Mouse (Mus musculus): ENCODE measurements around the gene 1700003E16Rik. TPM values are rescaled to one million over a fixed set of nuclear protein-coding genes. Genes with fewer than 3 reads are reported as not detected.
A peak's percentile ranks its signal among the peaks of the same experiment; 100 is the strongest.

Gene 1700003E16Rik
- under 1 TPM in 1 of 2 experiments, not detected in 1; 0.13 TPM for total RNA-seq (2021)
- long read RNA-seq, experiment 1, result 0 reads
- long read RNA-seq, experiment 2, result 0 reads

DNA sequence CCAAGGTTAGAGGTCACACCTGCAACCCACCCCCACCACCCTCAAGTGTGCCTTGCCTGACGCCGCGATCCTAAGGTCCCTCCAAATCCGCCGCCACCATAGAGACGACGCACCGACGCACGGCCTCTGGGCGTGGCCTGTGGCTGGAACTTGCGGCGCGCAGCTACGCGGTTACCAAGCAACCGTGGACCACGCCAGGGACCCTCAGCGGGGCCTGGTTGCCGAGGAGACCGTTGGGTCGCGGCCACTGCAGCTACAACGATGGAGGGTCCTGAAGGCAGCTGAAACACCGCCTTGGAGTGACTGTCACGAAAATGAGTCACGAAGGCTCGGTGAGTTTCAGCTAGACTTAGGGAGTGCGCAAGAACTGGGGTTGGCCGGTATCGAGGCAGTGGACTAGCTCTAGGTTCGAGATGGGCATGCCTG is at the start of gene 1700003E16Rik, which contains the start of gene Wdr54:
Gene 1700003E16Rik, plus strand, starts transcription at position 146 of the 426 bp plus-strand sequence.
Gene Wdr54, minus strand, starts transcription at position 139 of the 426 bp plus-strand sequence.
- intact Hi-C loops (cut with DNase I), result loop anchor here (5.0 kb wide), 1 partner anchor 159 kb away; no protein-coding TSS in a partner anchor
- DNase-seq, result peak; percentile 40 to 41

DNA sequence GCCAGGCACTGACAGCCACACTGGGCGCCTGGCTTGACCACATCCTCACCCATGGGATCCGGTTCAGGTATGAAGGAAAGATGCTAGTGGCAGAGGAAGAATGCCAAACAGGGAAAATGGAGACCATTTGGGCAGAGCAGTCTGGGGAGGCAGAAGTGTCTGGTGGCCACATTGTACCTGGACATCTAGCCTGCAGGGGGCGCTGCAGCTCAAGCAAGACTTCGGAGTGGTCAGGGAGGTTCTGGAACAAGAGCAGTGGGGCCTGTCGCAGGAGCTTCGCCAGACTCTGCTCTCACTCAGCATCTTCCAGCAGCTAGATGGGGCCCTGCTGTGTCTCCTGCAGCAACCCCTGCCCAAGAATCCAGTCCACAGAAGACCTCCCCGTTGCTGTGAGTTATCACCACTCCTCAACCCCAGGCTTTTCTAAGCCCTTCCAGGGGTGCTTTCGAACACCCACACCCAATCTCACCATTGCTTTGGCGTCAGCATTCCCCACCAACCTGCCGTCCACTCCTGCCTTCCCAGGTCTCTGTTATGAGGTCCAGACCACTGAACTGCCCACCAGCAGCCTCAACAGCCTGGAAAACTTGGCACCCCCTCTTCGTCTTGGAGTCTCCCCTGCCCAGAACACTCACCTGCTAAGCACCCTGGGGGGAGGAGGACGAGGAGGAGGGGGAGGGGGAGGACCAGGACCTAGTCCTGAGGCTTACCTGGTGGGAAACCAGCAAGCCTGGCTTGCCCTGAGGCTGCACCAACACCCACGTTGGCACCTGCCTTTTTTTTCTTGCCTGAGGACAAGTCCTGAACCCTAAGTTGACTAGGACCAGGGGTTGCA is 48.4 kb upstream of the 1700003E16Rik start:
- intact Hi-C loops (cut with DNase I), result no loop called here

DNA sequence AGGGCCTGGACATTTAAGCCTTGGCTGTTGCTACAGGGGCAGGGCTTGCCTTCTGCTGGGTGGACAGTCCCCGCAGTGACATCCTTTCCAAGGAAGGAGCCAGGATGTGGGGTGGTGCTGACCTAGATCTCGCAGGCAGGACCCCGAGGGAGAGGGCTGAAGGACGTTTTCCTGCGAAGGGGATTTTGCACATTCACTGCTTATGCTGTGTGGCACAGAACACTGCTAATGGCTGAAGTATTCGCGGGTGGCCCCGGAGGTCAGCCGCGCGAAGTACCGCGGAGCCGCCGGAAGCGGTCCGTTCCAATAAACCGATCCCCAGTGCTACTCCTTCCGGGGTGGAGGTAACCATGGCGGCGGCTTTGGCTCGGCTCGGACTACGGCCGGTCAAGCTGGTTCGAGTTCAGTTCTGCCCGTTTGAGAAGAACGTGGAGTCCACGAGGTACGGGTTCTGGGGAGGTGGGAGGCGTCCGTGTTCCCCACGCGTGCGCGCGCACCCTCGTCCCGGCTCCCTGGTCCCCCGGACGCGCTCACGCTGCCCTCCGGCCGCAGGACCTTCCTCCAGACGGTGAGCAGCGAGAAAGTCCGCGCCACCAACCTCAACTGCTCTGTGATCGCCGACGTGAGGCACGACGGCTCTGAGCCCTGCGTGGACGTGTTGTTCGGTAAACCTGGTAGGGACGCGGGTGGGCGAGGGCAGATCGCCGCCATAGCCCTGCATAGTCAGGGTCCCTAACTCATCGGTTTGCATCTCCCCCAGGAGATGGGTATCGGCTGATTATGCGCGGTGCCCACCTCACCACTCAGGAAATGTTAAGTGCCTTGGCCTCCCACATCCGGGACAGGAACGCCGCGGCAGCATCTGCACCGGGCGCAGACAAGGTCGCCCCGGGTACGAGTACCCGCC is 47.2 kb upstream of the 1700003E16Rik start, which contains the start of gene Mrpl53:
Gene Mrpl53, plus strand, starts transcription at position 279 of the 907 bp plus-strand sequence.
- peak; percentile 75 to 83 for DNase-seq

More for the DNA sequence above, 48.4 kb upstream of the 1700003E16Rik start:
- DNase-seq, result peak; percentile 70 to 72

DNA sequence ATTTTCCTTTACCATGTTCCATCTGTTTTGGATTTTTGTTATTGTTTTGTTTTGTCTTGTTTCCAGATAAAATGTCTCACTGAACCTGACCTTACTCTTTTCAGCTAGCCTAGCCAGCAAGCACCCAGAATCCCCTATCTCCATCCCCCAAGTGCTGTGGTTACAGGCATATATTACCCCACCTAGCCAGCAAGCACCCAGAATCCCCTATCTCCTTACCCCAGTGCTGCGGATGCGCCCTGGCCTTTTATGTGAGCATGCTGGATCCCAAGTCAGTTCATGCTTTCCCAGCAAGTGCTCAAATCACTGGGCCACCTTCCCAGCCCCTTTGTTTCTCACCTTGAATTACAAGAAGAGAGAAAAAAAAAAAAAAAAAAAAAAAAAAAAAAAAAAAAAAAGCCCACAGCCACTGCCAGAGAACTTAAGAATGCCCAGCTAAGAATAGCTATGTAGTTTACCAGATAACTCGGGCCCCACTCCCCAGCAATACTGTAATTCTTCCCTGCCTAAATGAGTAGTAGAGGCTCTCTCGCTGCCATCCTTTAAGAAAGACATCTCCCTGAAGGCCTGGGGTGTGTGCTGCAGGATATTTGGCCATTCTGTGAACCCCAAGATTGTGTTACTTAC is 44.6 kb upstream of the 1700003E16Rik start:
- DNase-seq, result no peak
- intact Hi-C loops (cut with DNase I), result no loop called here

More for the DNA sequence above, 47.2 kb upstream of the 1700003E16Rik start, which contains the start of gene Mrpl53:
- intact Hi-C loops (cut with DNase I), result no loop called here

DNA sequence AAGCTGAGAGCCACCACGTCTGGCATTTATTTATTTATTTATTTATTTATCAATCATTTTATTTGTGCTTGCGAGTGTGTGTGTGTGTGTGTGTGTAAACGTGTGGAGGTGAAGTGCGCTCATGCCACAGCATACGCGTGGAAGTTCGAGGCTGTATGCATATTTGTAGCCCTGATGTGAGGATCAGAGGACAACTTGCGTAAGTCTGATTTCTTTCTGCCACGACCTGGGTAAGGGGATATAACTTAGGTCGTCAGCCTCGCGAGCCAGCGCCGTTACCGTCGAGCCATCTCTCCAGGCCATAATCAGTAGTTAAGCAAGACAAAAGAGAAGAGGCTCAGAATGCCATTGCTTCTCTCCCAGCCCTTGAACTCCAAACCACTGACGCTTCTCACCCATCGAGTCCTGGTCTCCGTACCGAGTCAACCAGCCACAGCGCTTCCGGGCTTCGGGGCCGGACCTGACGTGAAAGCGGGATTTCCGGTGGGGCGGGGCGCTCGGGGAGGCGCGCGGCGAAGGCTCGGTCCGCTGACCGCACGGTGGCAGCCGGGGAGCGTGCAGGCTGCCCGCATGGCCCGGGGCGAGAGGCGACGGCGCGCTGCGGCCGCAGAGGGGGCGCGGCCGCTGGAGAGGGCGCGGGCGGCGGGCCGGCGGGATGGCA is 41.1 kb upstream of the 1700003E16Rik start, which contains the start of gene Mogs:
Gene Mogs, plus strand, starts transcription at position 486 of the 661 bp plus-strand sequence.
- intact Hi-C loops (cut with DNase I), result loop anchor here (2.0 kb wide), 1 partner anchor 46 kb away; no protein-coding TSS in a partner anchor
- DNase-seq, result peak; percentile 87 to 92

DNA sequence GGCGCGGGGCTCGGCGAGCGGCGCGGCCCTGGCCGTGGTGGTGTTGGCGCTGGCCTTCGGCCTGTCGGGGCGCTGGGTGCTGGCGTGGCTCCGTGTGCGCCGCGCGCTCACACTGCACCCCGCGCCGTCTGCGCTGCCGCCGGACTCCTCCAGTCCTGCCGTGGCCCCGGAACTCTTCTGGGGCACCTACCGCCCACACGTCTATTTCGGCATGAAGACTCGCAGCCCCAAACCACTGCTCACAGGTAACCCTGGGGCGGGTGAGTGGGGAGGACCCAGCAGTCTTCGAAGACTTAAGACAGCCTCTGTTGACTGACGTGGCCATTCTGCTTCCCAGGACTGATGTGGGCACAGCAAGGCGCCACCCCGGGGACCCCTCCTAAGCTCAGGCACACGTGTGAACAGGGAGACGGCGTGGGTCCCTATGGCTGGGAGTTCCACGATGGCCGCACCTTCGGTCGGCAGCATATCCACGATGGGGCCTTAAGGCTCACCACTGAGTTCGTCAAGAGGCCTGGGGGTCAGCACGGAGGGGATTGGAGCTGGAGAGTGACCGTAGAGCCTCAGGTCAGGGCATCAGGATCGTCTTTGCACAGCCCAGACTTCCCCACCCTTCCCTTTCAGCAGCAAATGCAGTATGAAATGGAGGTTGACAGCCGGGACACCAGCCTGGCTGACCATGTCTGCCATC is 40.4 kb upstream of the 1700003E16Rik start:
- intact Hi-C loops (cut with DNase I), result loop anchor here (2.0 kb wide), 1 partner anchor 45 kb away; no protein-coding TSS in a partner anchor
- DNase-seq, result no peak

DNA sequence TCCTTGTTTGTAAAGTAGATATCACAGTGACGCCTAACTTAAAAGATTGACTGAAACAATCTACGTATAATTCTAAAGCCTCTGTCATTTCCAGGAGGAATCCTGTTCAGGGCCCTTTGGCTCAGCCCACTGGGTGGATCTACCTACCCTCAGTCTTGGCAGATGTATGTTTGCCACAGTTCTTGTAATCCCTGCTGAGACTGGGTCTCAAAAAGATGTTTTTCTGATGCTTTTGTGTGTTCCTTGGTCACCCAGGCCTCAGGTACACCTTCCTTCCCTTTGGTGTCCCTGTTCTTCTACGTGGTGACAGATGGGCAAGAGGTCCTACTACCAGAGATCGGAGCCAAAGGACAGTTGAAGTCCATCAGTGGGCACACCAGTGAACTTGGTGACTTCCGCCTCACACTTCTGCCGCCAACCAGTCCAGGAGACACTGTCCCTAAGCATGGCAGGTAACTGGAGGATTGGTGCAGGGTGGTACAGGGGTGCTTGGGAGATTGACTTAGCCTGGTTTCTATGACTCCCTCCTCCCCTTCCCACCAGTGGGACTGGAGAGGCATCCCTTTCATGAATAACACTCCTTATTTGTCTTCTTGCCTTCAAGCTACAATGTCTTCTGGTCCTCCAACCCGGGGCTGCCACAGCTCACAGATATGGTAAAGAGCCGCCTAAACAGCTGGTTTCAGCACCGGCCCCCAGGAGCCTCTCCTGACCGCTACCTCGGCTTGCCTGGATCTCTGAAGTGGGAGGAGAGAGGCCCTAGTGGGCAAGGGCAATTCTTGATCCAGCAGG is 39.6 kb upstream of the 1700003E16Rik start:
- intact Hi-C loops (cut with DNase I), result no loop called here
- no peak for DNase-seq

DNA sequence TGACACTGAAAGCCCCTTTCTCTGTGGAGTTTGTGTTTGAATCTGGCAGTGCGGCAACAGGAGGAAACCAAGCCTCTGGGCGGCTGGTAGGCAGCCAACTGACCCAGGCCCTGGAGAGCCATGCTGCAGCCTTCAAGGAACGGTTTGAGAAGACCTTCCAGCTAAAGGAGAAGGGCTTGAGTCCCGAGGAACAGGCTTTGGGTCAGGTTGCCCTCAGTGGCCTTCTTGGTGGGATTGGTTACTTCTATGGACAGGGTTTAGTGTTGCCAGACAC is 39.1 kb upstream of the 1700003E16Rik start:
- no peak for DNase-seq
- intact Hi-C loops (cut with DNase I), result no loop called here

DNA sequence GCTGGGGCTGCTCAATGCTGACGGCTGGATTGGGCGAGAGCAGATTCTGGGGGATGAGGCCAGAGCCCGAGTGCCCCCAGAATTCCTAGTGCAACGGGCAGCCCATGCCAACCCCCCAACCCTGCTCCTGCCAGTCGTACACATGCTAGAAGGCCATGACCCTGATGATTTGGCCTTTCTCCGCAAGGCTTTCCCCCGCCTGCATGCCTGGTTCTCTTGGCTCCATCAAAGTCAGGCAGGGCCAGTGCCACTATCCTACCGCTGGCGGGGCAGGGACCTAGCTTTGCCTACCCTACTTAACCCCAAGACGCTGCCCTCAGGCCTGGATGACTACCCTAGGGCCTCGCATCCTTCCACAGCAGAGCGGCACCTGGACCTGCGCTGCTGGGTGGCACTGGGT is 38.6 kb upstream of the 1700003E16Rik start:
- no peak for DNase-seq
- intact Hi-C loops (cut with DNase I), result no loop called here

DNA sequence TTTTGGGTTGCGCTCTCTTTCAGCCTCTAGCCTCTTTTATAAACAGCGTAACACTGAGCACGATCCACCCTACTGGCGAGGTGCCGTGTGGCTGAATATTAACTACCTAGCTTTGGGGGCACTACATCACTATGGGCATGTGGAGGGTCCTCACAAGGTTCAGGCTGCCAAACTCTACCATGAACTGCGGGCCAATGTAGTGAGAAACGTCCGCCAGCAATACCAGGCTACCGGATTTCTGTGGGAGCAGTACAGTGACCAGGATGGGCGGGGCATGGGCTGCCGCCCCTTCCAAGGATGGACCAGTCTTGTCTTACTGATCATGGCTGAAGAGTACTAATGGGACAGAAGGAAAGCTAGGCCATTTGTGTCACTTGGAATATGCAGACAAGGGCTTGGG is 37.8 kb upstream of the 1700003E16Rik start:
- intact Hi-C loops (cut with DNase I), result no loop called here
- DNase-seq, result no peak

DNA sequence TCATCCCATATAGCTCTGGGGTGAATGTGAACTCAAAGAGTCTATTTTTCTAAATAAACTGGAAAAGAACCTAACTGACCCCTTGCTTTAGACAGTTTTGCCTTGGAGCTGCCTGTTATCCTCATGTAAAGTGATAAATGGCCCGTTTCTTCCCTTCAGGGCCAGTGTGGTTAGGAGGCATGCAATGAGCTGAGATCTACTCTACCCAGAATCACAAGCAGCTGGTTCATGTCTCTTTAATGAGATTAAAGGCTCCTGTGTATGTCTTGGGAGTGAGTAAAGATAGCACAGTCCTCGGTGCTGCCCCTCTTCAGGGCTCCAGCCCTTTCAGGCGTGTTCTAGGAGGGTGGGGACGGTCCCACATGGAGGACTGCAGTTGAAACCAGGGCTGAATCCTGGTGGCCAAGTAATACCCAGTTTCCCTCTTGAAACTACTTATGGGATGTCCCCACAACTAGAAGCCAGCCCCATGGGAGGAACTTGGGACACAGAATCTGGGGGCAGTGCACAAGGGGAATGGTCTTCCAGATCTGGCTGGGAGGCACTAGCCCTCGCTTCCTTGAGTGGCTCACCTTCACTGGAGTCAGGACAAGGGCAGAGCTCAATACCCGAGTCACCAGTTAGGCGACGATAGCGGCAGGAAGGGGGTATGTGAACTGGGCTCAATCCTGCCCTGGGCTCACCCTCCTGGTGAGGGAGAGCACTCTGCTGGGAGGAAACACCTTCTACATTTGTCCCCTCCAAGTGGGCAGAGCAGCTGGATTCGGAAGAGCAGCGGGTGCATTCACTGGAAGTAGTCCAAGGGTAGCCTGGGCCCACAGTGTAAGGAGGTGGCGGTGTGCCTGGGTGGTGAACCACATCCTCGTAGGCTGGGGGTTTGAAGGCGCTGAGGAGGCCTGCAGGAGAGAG is 37.1 kb upstream of the 1700003E16Rik start:
- intact Hi-C loops (cut with DNase I), result no loop called here
- DNase-seq, result no peak

DNA sequence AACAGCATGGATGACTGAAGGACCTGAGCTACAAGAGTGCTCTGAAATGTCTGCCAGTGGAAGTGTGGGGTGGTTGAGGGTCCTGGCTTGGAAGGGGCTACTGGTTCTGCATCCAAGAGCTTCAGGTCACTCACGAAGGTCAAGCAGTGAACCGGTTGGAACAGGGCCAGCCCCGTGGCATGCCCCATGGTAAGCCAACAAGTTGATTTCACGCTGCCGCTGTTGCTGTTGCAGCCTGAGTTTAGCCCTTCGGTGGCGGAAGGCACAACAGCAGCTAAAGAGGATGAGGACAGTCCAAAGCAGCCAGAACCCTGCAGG is 36.5 kb upstream of the 1700003E16Rik start:
- no peak for DNase-seq
- intact Hi-C loops (cut with DNase I), result no loop called here

DNA sequence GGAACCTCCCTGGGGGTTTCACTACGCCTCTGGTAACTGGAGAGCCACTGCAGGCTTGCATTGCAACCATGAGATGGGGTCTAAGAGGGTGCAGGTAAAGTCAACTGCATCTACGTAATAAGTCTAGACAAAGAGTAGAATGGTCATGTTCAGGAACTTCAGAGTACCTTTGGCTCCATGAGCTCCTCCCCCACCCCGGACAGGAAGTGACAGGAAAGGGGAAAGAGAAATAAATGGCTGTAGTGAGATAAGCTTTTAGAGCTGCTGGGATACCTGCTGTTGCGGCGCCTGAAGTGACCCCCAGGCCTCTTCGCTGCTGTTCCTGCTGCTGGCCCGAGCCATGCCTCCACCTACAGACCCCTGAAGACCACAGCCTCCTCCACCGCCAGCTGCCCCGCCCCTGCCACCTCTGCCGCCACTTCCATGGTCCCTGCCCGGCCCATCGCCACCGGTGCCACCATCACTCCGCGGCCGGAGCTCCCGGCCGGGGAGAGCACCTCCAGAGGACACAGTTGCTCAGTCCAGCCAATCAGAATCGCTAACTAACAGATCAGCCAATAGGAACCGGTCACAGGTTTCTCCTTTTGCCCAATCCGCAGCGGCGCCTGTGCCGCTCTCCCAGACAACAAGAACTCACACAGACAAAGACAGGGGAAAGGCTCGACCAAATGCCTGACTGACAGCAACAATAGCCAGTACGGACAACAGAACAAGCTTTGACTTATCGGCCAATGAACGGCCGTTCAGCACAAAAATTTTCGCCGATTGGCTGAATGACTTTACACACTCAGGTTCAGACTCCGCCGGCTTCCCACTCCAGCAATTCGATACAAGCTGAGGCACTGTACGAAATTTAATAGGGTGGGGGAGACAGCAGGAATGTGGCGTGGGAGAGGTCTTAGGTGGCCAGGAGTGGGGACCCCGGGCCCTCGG is 35.0 kb upstream of the 1700003E16Rik start, which contains the start of gene Wbp1:
Gene Wbp1, minus strand, starts transcription at position 630 of the 933 bp plus-strand sequence.
- DNase-seq, result peak; percentile 82 to 91
- intact Hi-C loops (cut with DNase I), result no loop called here

DNA sequence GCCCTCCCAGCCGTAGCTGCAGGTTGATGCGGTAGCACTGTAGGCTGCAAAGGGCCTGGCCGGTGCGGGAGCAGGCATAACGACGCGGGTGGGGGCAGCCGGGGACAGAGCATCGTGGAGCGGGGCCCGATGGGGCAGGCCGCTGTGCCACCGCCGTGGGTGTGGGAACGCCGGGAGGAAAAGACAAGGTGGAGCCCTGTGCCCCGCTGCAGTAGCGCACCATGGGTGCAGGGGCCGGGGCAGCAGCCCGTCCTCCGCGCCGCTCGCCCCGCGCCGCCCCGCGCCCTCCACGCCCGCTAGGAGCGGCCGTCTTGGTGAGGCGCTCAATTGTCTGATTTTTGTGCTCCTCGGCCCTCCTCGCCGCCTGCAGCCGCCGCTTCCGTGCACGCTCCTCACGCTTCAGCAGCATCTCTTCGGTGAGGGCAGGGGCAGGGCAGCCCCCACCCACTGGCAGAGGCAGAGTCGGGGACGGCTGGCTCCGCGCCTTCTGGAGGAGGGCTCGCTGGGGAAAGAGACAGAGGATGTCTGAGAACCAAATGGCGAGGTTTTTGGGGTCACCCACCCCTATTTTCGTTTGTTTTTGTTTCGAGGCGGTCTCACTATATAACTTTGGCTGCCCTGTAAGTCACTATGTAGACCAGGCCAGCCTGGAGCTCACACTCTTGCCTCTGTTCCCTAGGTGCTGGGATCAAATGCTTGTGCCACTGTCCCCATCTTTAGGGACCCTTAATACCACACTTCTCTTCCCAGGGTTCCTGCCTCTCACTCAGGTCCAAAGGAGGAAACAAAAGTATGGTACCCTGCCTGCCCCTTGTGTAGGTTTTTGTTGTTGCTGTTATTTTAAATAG is 34.1 kb upstream of the 1700003E16Rik start:
- DNase-seq, result no peak
- intact Hi-C loops (cut with DNase I), result no loop called here

DNA sequence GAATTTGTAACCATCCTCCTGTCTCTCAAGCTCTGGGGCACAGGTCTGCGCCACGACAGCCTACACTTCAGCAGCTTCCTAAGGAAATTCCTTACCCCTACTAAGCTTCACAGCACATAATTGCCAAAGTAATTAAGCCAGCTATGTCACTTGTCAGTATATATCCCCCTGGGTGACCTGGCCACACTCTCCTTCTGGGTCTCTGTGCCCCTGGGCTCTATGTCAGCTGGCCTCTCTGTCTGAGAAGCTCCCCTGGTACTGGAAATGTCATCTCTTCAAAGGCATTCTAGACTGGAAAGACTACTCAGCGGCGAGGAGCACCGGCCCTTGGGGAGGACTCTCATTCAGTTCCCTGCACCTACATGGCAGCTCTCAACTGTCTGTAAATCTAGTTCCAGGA is 33.2 kb upstream of the 1700003E16Rik start:
- intact Hi-C loops (cut with DNase I), result no loop called here
- no peak for DNase-seq
